Mouse (Mus musculus): Measurements from ENCODE around the gene Wasf1. TPM values are rescaled to one million over a fixed set of nuclear protein-coding genes. Genes with fewer than 3 reads are reported as not detected.
A peak's percentile ranks its signal among the peaks of the same experiment; 100 is the strongest.

The Wasf1 gene
- polyA plus RNA-seq, 1 experiment from 2014 or later = 97.1 TPM

GRCm38 (mm10) chr10:40896656-40897055, 13.4 kb downstream of the Wasf1 start:
- H3K4me1 ChIP-seq (replicated peaks) = peaks cover 21% of the 10 kb centered on the region
- no peak overlapping the region for H3K27ac ChIP-seq
- H3K9ac ChIP-seq (replicated peaks) = no peak overlapping the region
- WGBS = 60% methylated on average over 5 of the region's 5 CpGs
- ATAC-seq = no peak
- no peaks in the 10 kb centered on the region for H3K27me3 ChIP-seq
- no peaks in the 10 kb centered on the region for H3K9me3 ChIP-seq
- no peak overlapping the region for H3K4me3 ChIP-seq (replicated peaks)
- no peak overlapping the region for H3K4me2 ChIP-seq (replicated peaks)
- peaks cover 8% of the 10 kb centered on the region; the same call in 1 of the 2 replicates for H3K36me3 ChIP-seq

DNA sequence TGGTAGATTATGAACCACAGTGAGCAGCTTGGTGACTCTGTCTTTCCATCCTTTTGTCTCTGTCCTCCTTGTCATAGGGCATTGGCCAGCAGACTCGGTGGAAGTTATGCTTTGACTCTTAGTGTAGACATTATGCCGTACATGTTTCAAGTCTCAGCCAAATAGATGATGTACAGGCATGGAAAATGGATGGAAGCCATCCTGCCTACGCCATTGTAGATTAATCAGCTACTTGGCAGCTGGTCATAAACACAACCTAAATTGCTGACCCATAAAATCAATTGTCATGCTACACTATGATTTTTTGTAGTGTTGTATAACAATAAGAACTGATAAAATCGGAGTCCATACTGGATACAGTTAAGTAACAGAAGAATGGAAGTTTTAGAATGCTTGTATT, 18.5 kb downstream of the Wasf1 start:
- H3K9ac ChIP-seq (replicated peaks) = no peak overlapping the region
- H3K4me3 ChIP-seq (replicated peaks) = no peak overlapping the region
- no peak for ATAC-seq
- H3K27me3 ChIP-seq = no peaks in the 10 kb centered on the region
- 74% methylated on average over 4 of the region's 4 CpGs for WGBS
- no peak overlapping the region for H3K4me2 ChIP-seq (replicated peaks)
- 0 out of 2 replicates have a peak, but pooled peaks cover 3% of the 10 kb centered on the region for H3K36me3 ChIP-seq
- H3K27ac ChIP-seq = no peak overlapping the region
- peaks cover 7% of the 10 kb centered on the region for H3K4me1 ChIP-seq (replicated peaks)
- H3K9me3 ChIP-seq = no peaks in the 10 kb centered on the region

GRCm38 (mm10) chr10:40906131-40906530, 22.9 kb downstream of the Wasf1 start:
- ATAC-seq = no peak
- no peaks in the 10 kb centered on the region for H3K9me3 ChIP-seq
- no peaks in the 10 kb centered on the region for H3K27me3 ChIP-seq
- no peaks in the 10 kb centered on the region for H3K36me3 ChIP-seq
- no peak overlapping the region for H3K4me3 ChIP-seq (replicated peaks)
- no peak overlapping the region for H3K4me2 ChIP-seq (replicated peaks)
- peaks cover 18% of the 10 kb centered on the region; the same call in 1 of the 2 replicates for H3K4me1 ChIP-seq (replicated peaks)
- no peak overlapping the region for H3K27ac ChIP-seq
- no peak overlapping the region for H3K9ac ChIP-seq (replicated peaks)
- WGBS = 95% methylated on average over 1 of the region's 1 CpGs

DNA sequence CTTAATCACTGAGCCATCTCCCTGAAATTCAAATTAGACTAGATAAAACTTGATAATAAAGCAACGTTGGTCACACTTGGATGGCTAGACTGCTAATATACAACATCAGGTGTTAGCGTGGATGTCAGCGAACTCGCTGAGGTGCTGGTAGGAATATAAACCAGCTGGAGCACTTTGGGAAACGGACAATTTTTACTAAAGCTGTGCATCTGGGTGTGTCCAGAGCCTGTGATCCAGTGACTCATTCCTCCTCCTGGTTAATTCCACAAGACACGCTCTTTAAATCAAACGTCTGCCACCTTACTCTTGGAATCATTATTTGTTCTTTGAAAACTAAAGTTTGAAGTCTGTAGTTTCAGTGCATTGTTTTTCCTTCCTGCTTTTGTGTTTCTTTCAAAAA, 23.5 kb downstream of the Wasf1 start:
- Histone ChIP-seq H3K4me2 (replicated peaks) (no peak overlapping the region), H3K4me3 (replicated peaks) (no peak overlapping the region), H3K27me3 (no peaks in the 10 kb centered on the region), H3K27ac (no peak overlapping the region), H3K9me3 (no peaks in the 10 kb centered on the region), H3K36me3 (no peaks in the 10 kb centered on the region), H3K9ac (replicated peaks) (no peak overlapping the region), H3K4me1 (replicated peaks) (peaks cover 21% of the 10 kb centered on the region; the same call in 1 of the 2 replicates)
- no peak for ATAC-seq
- WGBS = 80% methylated on average over 7 of the region's 7 CpGs

DNA sequence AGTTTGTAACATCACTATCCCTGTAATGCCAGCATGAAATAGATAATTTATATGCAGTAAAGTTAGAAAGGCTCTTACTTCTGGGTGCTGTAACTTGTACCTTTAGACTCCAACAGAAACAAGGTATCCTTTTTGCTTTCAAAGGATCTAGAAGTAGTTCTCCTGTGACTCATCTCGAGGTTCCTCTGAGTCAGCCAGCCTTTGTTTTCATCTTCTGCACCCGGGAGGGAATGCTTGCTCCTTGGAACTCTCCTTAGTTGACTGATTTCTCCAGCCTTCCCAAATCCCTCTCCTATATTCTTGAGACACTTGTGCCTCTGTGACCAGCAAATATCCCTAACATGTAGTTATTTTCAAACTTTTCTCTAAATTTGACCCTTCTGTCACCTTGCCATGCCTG, 25.3 kb downstream of the Wasf1 start:
- Histone ChIP-seq H3K9me3 (no peaks in the 10 kb centered on the region), H3K4me2 (replicated peaks) (no peak overlapping the region), H3K4me3 (replicated peaks) (no peak overlapping the region), H3K9ac (replicated peaks) (no peak overlapping the region), H3K27ac (no peak overlapping the region), H3K36me3 (0 out of 2 replicates have a peak, but pooled peaks cover 4% of the 10 kb centered on the region), H3K4me1 (replicated peaks) (peaks cover 21% of the 10 kb centered on the region; the same call in 1 of the 2 replicates), H3K27me3 (no peaks in the 10 kb centered on the region)
- no peak for ATAC-seq
- 51% methylated on average over 2 of the region's 2 CpGs for WGBS

- no peaks in the 10 kb centered on the region for H3K27me3 ChIP-seq
- H3K9me3 ChIP-seq = no peaks in the 10 kb centered on the region
- WGBS = 41% methylated on average over 2 of the region's 2 CpGs
- no peak for ATAC-seq
- no peak overlapping the region for H3K9ac ChIP-seq (replicated peaks)
- H3K36me3 ChIP-seq = 0 out of 2 replicates have a peak, but pooled peaks cover 4% of the 10 kb centered on the region
- H3K4me1 ChIP-seq (replicated peaks) = peaks cover 21% of the 10 kb centered on the region; the same call in 1 of the 2 replicates
- H3K4me3 ChIP-seq (replicated peaks) = no peak overlapping the region
- no peak overlapping the region for H3K4me2 ChIP-seq (replicated peaks)
- no peak overlapping the region for H3K27ac ChIP-seq
Observed at GRCm38 (mm10) chr10:40910811-40911210, 27.5 kb downstream of the Wasf1 start.

- Histone ChIP-seq H3K27ac (no peak overlapping the region), H3K9ac (replicated peaks) (no peak overlapping the region), H3K4me2 (replicated peaks) (no peak overlapping the region), H3K27me3 (no peaks in the 10 kb centered on the region), H3K4me3 (replicated peaks) (no peak overlapping the region), H3K36me3 (0 out of 2 replicates have a peak, but pooled peaks cover 4% of the 10 kb centered on the region), H3K9me3 (no peaks in the 10 kb centered on the region), H3K4me1 (replicated peaks) (peaks cover 16% of the 10 kb centered on the region)
- ATAC-seq = no peak
- 87% methylated on average over 2 of the region's 2 CpGs for whole genome bisulfite sequencing
Observed at GRCm38 (mm10) chr10:40915240-40915639, 32.0 kb downstream of the Wasf1 start.

DNA sequence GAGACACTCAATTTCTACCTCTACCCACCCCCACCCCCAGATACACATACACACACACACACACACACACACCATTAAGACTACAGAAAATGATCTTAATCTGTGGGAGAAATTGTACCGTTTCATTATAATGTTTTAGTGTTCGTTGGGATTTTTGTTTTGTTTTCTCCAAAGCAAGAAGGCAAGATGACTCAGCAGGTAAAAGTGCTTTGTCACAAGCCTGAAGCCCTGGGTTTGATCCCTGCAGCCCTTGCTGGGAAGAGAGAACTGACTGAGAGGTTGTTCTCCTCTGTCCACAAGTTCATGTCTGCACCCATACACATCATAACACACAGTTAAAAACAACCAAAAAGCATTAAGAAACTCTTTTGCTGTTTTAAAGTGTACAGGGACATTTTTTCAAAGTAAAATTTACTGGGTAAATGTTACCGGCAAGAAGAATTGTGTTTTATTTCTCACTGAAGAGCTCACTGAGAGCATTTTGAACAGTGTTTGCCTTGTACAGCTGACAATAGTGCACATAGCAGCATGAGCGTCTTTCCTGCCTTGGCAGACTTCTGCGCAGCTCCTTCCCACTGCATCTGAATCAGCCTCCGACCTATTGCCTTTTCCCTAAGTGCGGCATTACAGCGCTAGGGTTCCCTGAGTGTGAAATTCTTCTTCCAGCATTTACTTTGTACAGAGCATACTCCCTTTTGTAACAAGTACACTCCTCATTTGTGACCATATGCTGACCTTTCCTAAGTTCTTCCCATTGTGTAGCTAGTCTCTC, 35.6 kb downstream of the Wasf1 start:
- 84% methylated on average over 8 of the region's 8 CpGs for WGBS
- H3K4me1 ChIP-seq (replicated peaks) = peaks cover 8% of the 10 kb centered on the region; the same call in 1 of the 2 replicates
- no peak for ATAC-seq
- peaks cover 15% of the 10 kb centered on the region for H3K36me3 ChIP-seq
- no peak overlapping the region for H3K4me3 ChIP-seq (replicated peaks)
- H3K27me3 ChIP-seq = no peaks in the 10 kb centered on the region
- H3K9me3 ChIP-seq = no peaks in the 10 kb centered on the region
- no peak overlapping the region for H3K27ac ChIP-seq
- no peak overlapping the region for H3K4me2 ChIP-seq (replicated peaks)
- H3K9ac ChIP-seq (replicated peaks) = no peak overlapping the region

DNA sequence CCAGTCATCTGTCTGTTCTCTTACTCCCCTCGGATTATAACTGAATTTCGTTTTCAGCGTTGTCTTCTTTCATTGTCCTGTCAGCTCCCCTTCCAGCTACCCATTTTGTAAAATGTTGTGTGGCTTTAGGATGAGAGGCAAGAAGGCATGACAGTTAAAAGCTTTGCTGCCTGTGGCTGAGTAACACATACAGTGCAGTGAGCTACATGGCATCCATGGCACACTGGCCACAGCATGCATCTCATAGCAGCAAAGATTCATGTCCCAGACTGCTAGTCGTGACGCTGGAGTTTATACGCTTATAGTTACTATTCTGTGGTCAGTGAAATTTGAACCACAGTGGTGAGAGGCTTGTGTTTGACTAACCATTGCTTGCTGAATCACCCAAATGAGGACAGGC, 36.2 kb downstream of the Wasf1 start:
- peaks cover 21% of the 10 kb centered on the region for H3K36me3 ChIP-seq

GRCm38 (mm10) chr10:40932995-40933394, 49.7 kb downstream of the Wasf1 start:
- 96% methylated on average over 8 of the region's 8 CpGs for WGBS
- no peak for ATAC-seq
- Histone ChIP-seq H3K9ac (replicated peaks) (no peak overlapping the region), H3K27me3 (no peaks in the 10 kb centered on the region), H3K27ac (no peak overlapping the region), H3K4me1 (replicated peaks) (no peaks in the 10 kb centered on the region), H3K9me3 (no peaks in the 10 kb centered on the region), H3K36me3 (peaks cover 65% of the 10 kb centered on the region), H3K4me3 (replicated peaks) (no peak overlapping the region), H3K4me2 (replicated peaks) (no peak overlapping the region)

More for the DNA sequence above, 36.2 kb downstream of the Wasf1 start:
- peaks cover 8% of the 10 kb centered on the region; the same call in 1 of the 2 replicates for H3K4me1 ChIP-seq (replicated peaks)
- ATAC-seq = no peak
- H3K27me3 ChIP-seq = no peaks in the 10 kb centered on the region
- H3K9me3 ChIP-seq = no peaks in the 10 kb centered on the region
- 87% methylated on average over 6 of the region's 6 CpGs for WGBS
- 0 out of 2 replicates have a peak overlapping the region, but pooled peaks have one; percentile 30 for H3K27ac ChIP-seq
- no peak overlapping the region for H3K9ac ChIP-seq (replicated peaks)
- H3K4me3 ChIP-seq (replicated peaks) = no peak overlapping the region
- no peak overlapping the region for H3K4me2 ChIP-seq (replicated peaks)

DNA sequence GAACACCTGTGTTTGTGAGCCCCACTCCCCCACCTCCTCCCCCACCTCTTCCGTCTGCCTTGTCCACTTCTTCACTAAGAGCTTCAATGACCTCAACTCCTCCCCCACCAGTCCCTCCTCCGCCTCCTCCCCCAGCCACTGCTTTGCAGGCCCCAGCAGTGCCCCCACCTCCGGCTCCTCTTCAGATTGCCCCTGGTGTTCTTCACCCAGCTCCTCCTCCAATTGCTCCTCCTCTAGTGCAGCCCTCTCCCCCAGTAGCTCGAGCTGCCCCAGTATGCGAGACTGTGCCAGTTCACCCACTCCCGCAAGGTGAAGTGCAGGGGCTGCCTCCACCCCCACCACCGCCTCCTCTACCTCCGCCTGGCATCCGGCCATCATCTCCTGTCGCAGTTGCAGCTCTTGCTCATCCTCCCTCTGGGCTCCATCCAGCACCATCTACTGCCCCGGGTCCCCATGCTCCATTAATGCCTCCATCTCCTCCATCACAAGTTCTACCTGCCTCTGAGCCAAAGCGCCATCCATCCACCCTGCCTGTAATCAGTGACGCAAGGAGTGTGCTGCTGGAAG, 53.0 kb downstream of the Wasf1 start:
- Histone ChIP-seq H3K9me3 (no peaks in the 10 kb centered on the region), H3K9ac (replicated peaks) (no peak overlapping the region), H3K36me3 (peaks cover 75% of the 10 kb centered on the region), H3K4me1 (replicated peaks) (no peaks in the 10 kb centered on the region), H3K27ac (no peak overlapping the region), H3K4me3 (replicated peaks) (no peak overlapping the region), H3K4me2 (replicated peaks) (no peak overlapping the region), H3K27me3 (no peaks in the 10 kb centered on the region)
- no peak for ATAC-seq
- WGBS = 83% methylated on average over 13 of the region's 13 CpGs

DNA sequence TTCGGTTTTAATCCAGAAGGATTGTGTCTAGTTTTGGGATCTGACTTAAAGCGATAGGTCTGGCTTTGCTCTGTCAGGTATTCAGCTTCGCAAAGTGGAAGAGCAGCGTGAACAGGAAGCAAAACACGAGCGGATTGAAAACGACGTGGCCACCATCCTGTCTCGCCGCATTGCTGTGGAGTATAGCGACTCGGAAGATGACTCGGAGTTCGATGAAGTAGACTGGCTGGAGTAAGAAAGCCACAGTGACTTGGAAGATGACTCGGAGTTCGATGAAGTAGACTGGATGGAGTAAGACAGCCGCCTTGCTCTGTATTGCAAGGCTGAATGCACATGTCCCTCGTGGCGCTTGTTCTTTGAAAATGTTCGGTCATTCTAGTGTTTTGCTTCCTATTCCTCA, 54.3 kb downstream of the Wasf1 start:
- Histone ChIP-seq H3K27ac (no peak overlapping the region), H3K9me3 (no peaks in the 10 kb centered on the region), H3K4me3 (replicated peaks) (no peak overlapping the region), H3K9ac (replicated peaks) (no peak overlapping the region), H3K4me1 (replicated peaks) (peaks cover 4% of the 10 kb centered on the region), H3K36me3 (peaks cover 67% of the 10 kb centered on the region), H3K27me3 (no peaks in the 10 kb centered on the region), H3K4me2 (replicated peaks) (no peak overlapping the region)
- ATAC-seq = no peak
- WGBS = 94% methylated on average over 20 of the region's 20 CpGs
